Mouse (Mus musculus) NIH3T3 (cell line): ENCODE results near the gene Sgms1.
"Not testable (repeated sequence)": the region's sequence is repeated elsewhere in the genome, so short reads cannot be mapped to it uniquely, and the experiment has no call there.

Source experiments
- DNase-seq: peaks from one replicate; pipeline ENCODE4 v3.0.0-alpha.2; 2012; ENCODE audit warnings: low read depth

Sgms1 gene

DNA sequence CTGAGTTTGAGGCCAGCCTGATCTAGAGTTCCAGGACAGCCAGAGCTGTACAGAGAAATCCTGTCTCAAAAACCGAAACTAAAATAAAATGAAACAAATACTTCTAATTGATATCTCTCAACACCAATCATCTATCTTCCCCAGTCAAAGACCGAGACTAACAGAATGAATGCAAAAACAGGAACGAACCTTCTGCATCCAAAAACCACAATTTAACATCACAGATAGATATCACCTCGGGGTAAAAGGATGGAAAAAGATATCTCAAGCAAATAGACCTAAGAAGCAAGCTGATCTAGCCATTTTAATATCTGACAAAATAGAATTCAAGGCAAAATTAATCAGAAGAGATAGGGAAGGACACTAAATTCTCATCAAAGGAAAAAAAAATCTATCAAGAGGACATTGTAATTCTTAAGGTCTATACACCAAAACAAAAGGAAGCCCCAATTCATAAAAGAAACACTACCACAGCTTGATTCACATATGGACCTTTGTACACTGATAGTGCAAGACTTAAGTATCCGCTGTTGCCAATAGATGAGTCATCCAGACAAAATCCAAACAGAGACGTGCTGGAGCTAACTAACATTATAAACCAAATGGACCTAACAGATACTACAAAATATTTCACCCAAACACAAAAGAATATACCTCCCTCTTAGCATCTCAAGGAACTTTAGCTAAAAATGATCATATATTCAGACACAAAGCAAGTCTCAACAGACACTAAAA is 301.6 kb downstream of the Sgms1 start:
- DNase-seq, result peak; percentile 77

GRCm38 (mm10) chr19:32084813-32085212 is 304.7 kb downstream of the Sgms1 start:
- DNase-seq, result not testable (repeated sequence)
